Mouse (Mus musculus): ENCODE results near the gene Crybb1. TPM values are rescaled to one million over a fixed set of nuclear protein-coding genes. Genes with fewer than 3 reads are reported as not detected.

Gene Crybb1
- total and polyA plus RNA-seq, 2 experiments: not detected

DNA sequence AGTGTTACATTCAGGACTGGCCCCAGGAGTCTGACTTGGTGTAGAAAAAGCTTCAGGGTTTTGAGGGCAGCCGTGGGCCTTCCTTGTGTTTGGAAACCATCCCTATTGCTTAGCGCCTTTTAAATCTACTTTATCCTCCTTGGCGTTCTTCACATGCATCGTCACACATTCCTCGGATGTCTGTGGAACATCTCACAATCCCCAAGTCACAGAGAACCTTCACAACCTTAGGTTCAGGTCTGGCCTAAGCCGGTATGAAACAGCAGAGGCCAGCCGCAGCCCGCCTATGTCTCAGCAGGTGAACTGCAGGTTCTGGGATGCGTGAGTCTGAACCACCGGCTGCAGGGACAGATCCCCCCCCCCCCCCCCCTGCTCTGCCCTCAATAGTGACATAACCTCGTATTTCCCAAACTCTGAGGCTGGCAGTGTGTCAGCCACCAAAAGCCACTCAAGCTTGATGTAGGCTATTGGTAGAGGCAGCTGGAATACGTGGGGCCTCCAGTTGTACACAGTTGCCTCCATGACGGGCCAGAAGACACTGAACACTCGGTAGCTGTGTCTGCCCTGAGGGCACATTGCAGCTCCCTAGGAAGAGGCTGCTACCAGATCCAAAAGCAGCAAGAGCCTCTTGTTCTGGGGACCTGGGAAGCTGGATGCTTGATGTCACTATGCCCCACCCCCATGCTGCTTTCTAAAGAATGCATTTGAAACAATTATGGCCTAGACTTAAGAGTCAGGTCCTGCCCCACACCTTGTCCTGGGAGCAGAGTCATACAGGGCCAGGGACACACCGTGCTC is 25.4 kb downstream of the Crybb1 start:
- peaks cover 34% of the 10 kb centered on the region for H3K4me1 ChIP-seq (ENCODE audit: control insufficient read depth, insufficient read depth, low read length)
- H3K9ac ChIP-seq (ENCODE audit: low read depth, low read length): peak overlapping the region; percentile 14; the same call in 1 of the 2 replicates
- whole genome bisulfite sequencing: 59% methylated on average over 15 of the region's 15 CpGs

DNA sequence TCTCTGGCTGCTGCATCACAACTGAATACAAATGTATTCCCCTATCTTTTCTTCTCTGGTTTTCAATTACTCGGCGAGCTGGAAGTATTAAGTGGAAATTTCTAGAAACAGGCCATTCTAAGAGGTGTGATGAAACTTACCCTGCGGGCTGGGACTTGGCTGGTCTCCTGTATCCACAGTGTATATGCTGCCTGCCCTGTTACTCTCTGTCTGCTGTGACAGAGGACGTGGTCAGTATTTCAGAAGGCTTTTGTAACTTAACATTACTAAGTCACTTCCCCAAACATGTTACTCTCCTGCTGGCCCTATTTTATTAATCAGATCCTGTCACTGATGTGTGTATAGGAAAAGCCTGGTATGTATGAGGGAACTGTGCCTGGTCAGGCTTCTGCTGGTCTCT is 26.1 kb downstream of the Crybb1 start:
- 10% methylated on average over 4 of the region's 4 CpGs for WGBS
- no peaks in the 10 kb centered on the region for H3K36me3 ChIP-seq (ENCODE audit: control insufficient read depth, insufficient read depth, low read length)
- peaks cover 34% of the 10 kb centered on the region for H3K4me1 ChIP-seq (ENCODE audit: control insufficient read depth, insufficient read depth, low read length)
- peak overlapping the region; percentile 39; the same call in 1 of the 2 replicates for H3K9ac ChIP-seq (ENCODE audit: low read depth, low read length)
- peak; percentile 75 for DNase-seq (ENCODE audit: extremely low read depth, low read depth, low spot score)
- peaks cover 47% of the 10 kb centered on the region; the same call in 1 of the 2 replicates for H3K79me2 ChIP-seq (ENCODE audit: control insufficient read depth, insufficient read depth, low read length)
- TF ChIP-seq CTCF (IDR thresholded peaks at IDR 0.05; ENCODE audit: low read depth, low read length) (no peak), POLR2A (IDR thresholded peaks at IDR 0.05; ENCODE audit: extremely low read depth, insufficient read depth, low read length) (no peak)
- peak overlapping the region; percentile 55 for H3K27ac ChIP-seq (replicated peaks; ENCODE audit: insufficient read depth, low read depth, low read length)
- H3K4me3 ChIP-seq (ENCODE audit: insufficient read depth, low read depth, low read length): no peak overlapping the region
- H3K27me3 ChIP-seq (ENCODE audit: control insufficient read depth, insufficient read depth, low read length): no peaks in the 10 kb centered on the region

More for the DNA sequence above, 25.4 kb downstream of the Crybb1 start:
- TF ChIP-seq POLR2A (IDR thresholded peaks at IDR 0.05; ENCODE audit: extremely low read depth, insufficient read depth, low read length) (no peak), CTCF (IDR thresholded peaks at IDR 0.05; ENCODE audit: low read depth, low read length) (no peak)
- Histone ChIP-seq H3K27me3 (ENCODE audit: control insufficient read depth, insufficient read depth, low read length) (no peaks in the 10 kb centered on the region), H3K27ac (replicated peaks; ENCODE audit: insufficient read depth, low read depth, low read length) (peak overlapping the region; percentile 55), H3K79me2 (ENCODE audit: control insufficient read depth, insufficient read depth, low read length) (peaks cover 48% of the 10 kb centered on the region; the same call in 1 of the 2 replicates), H3K4me3 (ENCODE audit: insufficient read depth, low read depth, low read length) (no peak overlapping the region), H3K36me3 (ENCODE audit: control insufficient read depth, insufficient read depth, low read length) (no peaks in the 10 kb centered on the region)
- DNase-seq (ENCODE audit: extremely low read depth, low read depth, low spot score): peak; percentile 27

DNA sequence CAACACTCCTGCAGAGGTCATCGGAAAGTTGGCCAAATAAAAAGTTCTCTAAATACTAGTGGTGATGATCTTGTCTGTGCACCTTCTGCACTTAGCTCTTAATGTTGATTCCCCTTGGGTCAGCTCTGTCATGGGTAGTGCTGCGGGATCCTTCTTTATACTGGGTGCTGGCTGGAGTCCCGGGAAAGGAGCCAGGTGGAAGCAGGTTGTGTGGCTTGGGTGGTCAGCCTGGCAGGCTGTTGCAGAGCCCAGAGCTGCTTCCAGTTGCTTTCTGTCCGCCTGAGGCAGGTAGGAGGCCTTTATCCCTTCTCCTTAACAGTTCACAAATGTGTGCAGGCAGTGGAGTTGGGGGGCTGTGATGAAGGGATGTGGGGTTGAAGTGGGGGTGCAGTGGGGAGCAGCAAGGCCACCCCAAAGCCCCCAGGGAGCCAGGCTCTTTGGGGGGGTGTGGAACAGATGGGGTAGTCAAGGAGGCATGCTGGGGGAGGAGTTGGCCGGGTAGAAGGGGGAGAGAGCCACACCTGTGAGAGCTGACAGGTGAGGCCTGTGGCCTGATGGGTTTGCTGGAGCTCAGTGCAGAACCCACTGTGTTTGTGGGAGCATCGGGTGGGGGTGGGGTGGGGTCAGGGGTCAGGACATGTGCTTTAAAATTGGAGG is 26.6 kb downstream of the Crybb1 start:
- WGBS: 30% methylated on average over 6 of the region's 6 CpGs
- Histone ChIP-seq H3K4me3 (ENCODE audit: insufficient read depth, low read depth, low read length) (no peak overlapping the region), H3K27me3 (ENCODE audit: control insufficient read depth, insufficient read depth, low read length) (no peaks in the 10 kb centered on the region), H3K79me2 (ENCODE audit: control insufficient read depth, insufficient read depth, low read length) (peaks cover 43% of the 10 kb centered on the region; the same call in 1 of the 2 replicates), H3K4me1 (ENCODE audit: control insufficient read depth, insufficient read depth, low read length) (peaks cover 39% of the 10 kb centered on the region), H3K36me3 (ENCODE audit: control insufficient read depth, insufficient read depth, low read length) (no peaks in the 10 kb centered on the region), H3K27ac (replicated peaks; ENCODE audit: insufficient read depth, low read depth, low read length) (peak overlapping the region; percentile 15), H3K9ac (ENCODE audit: low read depth, low read length) (peak overlapping the region; percentile 39; the same call in 1 of the 2 replicates)
- no peak for DNase-seq (ENCODE audit: extremely low read depth, low read depth, low spot score)
- TF ChIP-seq POLR2A (IDR thresholded peaks at IDR 0.05; ENCODE audit: extremely low read depth, insufficient read depth, low read length): no peak
- TF ChIP-seq CTCF (IDR thresholded peaks at IDR 0.05; ENCODE audit: low read depth, low read length): no peak

GRCm38 (mm10) chr5:112282780-112283482 is 27.3 kb downstream of the Crybb1 start:
- DNase-seq (ENCODE audit: extremely low read depth, low read depth, low spot score): no peak
- H3K27ac ChIP-seq (replicated peaks; ENCODE audit: insufficient read depth, low read depth, low read length): peak overlapping the region; percentile 57
- H3K36me3 ChIP-seq (ENCODE audit: control insufficient read depth, insufficient read depth, low read length): no peaks in the 10 kb centered on the region
- H3K79me2 ChIP-seq (ENCODE audit: control insufficient read depth, insufficient read depth, low read length): peaks cover 47% of the 10 kb centered on the region; the same call in 1 of the 2 replicates
- peaks cover 44% of the 10 kb centered on the region for H3K4me1 ChIP-seq (ENCODE audit: control insufficient read depth, insufficient read depth, low read length)
- WGBS: 59% methylated on average over 9 of the region's 9 CpGs
- H3K9ac ChIP-seq (ENCODE audit: low read depth, low read length): no peak overlapping the region
- H3K4me3 ChIP-seq (ENCODE audit: insufficient read depth, low read depth, low read length): no peak overlapping the region
- no peaks in the 10 kb centered on the region for H3K27me3 ChIP-seq (ENCODE audit: control insufficient read depth, insufficient read depth, low read length)
- TF ChIP-seq CTCF (IDR thresholded peaks at IDR 0.05; ENCODE audit: low read depth, low read length): no peak
- no peak for TF ChIP-seq POLR2A (IDR thresholded peaks at IDR 0.05; ENCODE audit: extremely low read depth, insufficient read depth, low read length)

- WGBS: 63% methylated on average over 10 of the region's 10 CpGs
- Histone ChIP-seq H3K27ac (replicated peaks; ENCODE audit: insufficient read depth, low read depth, low read length) (peak overlapping the region; percentile 61), H3K27me3 (ENCODE audit: control insufficient read depth, insufficient read depth, low read length) (no peaks in the 10 kb centered on the region), H3K79me2 (ENCODE audit: control insufficient read depth, insufficient read depth, low read length) (peaks cover 46% of the 10 kb centered on the region; the same call in 1 of the 2 replicates), H3K36me3 (ENCODE audit: control insufficient read depth, insufficient read depth, low read length) (no peaks in the 10 kb centered on the region), H3K4me3 (ENCODE audit: insufficient read depth, low read depth, low read length) (no peak overlapping the region), H3K9ac (ENCODE audit: low read depth, low read length) (no peak overlapping the region), H3K4me1 (ENCODE audit: control insufficient read depth, insufficient read depth, low read length) (peaks cover 39% of the 10 kb centered on the region)
- DNase-seq (ENCODE audit: extremely low read depth, low read depth, low spot score): peak; percentile 29
- TF ChIP-seq CTCF (IDR thresholded peaks at IDR 0.05; ENCODE audit: low read depth, low read length) (no peak), POLR2A (IDR thresholded peaks at IDR 0.05; ENCODE audit: extremely low read depth, insufficient read depth, low read length) (no peak)
Observed at GRCm38 (mm10) chr5:112283543-112284202, 28.1 kb downstream of the Crybb1 start.
